Mouse (Mus musculus): ENCODE results near the gene Enpp1.

Enpp1 gene

GRCm38 (mm10) chr10:24711071-24711470 lies 888 bp downstream of the Enpp1 start:
- no peak for DNase-seq (ENCODE audit: extremely low read depth, low read depth)

GRCm38 (mm10) chr10:24710361-24710760 lies 1.6 kb downstream of the Enpp1 start:
- no peak for DNase-seq (ENCODE audit: extremely low read depth, low read depth)

- DNase-seq (ENCODE audit: extremely low read depth, low read depth) = no peak
Observed at GRCm38 (mm10) chr10:24707745-24708144, 4.2 kb downstream of the Enpp1 start.

- DNase-seq (ENCODE audit: extremely low read depth, low read depth) = no peak
Observed at GRCm38 (mm10) chr10:24706431-24707140, 5.4 kb downstream of the Enpp1 start.

GRCm38 (mm10) chr10:24702698-24703097 lies 9.3 kb downstream of the Enpp1 start:
- no peak for DNase-seq (ENCODE audit: extremely low read depth, low read depth)

- DNase-seq (ENCODE audit: extremely low read depth, low read depth) = no peak
Observed at GRCm38 (mm10) chr10:24698131-24698775, 13.7 kb downstream of the Enpp1 start.

- DNase-seq (ENCODE audit: extremely low read depth, low read depth) = no peak
Observed at GRCm38 (mm10) chr10:24696761-24697160, 15.2 kb downstream of the Enpp1 start.

GRCm38 (mm10) chr10:24695786-24696185 lies 16.2 kb downstream of the Enpp1 start:
- no peak for DNase-seq (ENCODE audit: extremely low read depth, low read depth)

GRCm38 (mm10) chr10:24682518-24683104 lies 29.3 kb downstream of the Enpp1 start:
- DNase-seq (ENCODE audit: extremely low read depth, low read depth) = no peak

- no peak for DNase-seq (ENCODE audit: extremely low read depth, low read depth)
Observed at GRCm38 (mm10) chr10:24677681-24678080, 34.3 kb downstream of the Enpp1 start.

GRCm38 (mm10) chr10:24674261-24674660 lies 37.7 kb downstream of the Enpp1 start:
- no peak for DNase-seq (ENCODE audit: extremely low read depth, low read depth)

GRCm38 (mm10) chr10:24672948-24673347 lies 39.0 kb downstream of the Enpp1 start:
- DNase-seq (ENCODE audit: extremely low read depth, low read depth) = no peak

- DNase-seq (ENCODE audit: extremely low read depth, low read depth) = no peak
Observed at GRCm38 (mm10) chr10:24670548-24670947, 41.4 kb downstream of the Enpp1 start.

GRCm38 (mm10) chr10:24650990-24651569 lies 60.9 kb downstream of the Enpp1 start:
- DNase-seq (ENCODE audit: extremely low read depth, low read depth) = no peak

- no peak for DNase-seq (ENCODE audit: extremely low read depth, low read depth)
Observed at GRCm38 (mm10) chr10:24647996-24648738, 63.8 kb downstream of the Enpp1 start.

- DNase-seq (ENCODE audit: extremely low read depth, low read depth) = no peak
Observed at GRCm38 (mm10) chr10:24645169-24645568, 66.8 kb downstream of the Enpp1 start.

- DNase-seq (ENCODE audit: extremely low read depth, low read depth) = no peak
Observed at GRCm38 (mm10) chr10:24642796-24643580, 69.0 kb downstream of the Enpp1 start.

GRCm38 (mm10) chr10:24641416-24642140 lies 70.4 kb downstream of the Enpp1 start:
- DNase-seq (ENCODE audit: extremely low read depth, low read depth) = no peak

GRCm38 (mm10) chr10:24640186-24640875 lies 71.6 kb downstream of the Enpp1 start:
- no peak for DNase-seq (ENCODE audit: extremely low read depth, low read depth)
